Comparison of ENCODE assay signal across 22 mouse cellular contexts in genomic region chr7:132816528-132816927, GRCm38 (mm10).
"Had no signal": no experiment of that assay in that cellular context is flagged by ENCODE, and none has a peak within 500 bp of the region (broad histone marks: within the 10 kb centered on the region; RNA-seq: fewer than 3 reads in every experiment).

No protein-coding gene starts in this region.

- ATAC-seq: liver, postnatal 0 days; lung, postnatal 0 days; midbrain, embryonic 16.5 days had no signal

- H3K9me3 ChIP-seq: lung, embryonic 15.5 days; midbrain, embryonic 10.5 days; midbrain, embryonic 12.5 days; neural tube, embryonic 13.5 days; neural tube, embryonic 15.5 days; stomach, embryonic 15.5 days had no signal

- H3K27ac ChIP-seq: lung, embryonic 15.5 days; midbrain, embryonic 10.5 days; neural tube, embryonic 13.5 days; neural tube, embryonic 15.5 days; stomach, embryonic 15.5 days; stomach, postnatal 0 days had no signal

- H3K36me3 ChIP-seq: neural tube, embryonic 13.5 days; neural tube, embryonic 15.5 days; stomach, embryonic 15.5 days had no signal

- H3K4me1 ChIP-seq: stomach, embryonic 15.5 days had no signal

- H3K4me3 ChIP-seq: lung, embryonic 15.5 days; midbrain, embryonic 10.5 days; midbrain, embryonic 12.5 days; myocyte; neural tube, embryonic 13.5 days; neural tube, embryonic 15.5 days; stomach, embryonic 15.5 days had no signal

- DNase-seq: liver, postnatal 0 days; lung, adult 2 months; lung, postnatal 4 days; midbrain, embryonic 14.5 days; retina, postnatal 1 day; right cerebral cortex, adult 18-20 months; right cerebral cortex, postnatal 25 days; right cerebral cortex, postnatal 4 days; spleen, adult 18-20 months; thymus, adult 2 months; thymus, postnatal 25 days; thymus, postnatal 4 days had no signal

- H3K9ac ChIP-seq: liver, postnatal 0 days; lung, embryonic 15.5 days; midbrain, embryonic 12.5 days; neural tube, embryonic 13.5 days; neural tube, embryonic 15.5 days; stomach, embryonic 15.5 days had no signal

- H3K4me2 ChIP-seq: lung, embryonic 15.5 days; midbrain, embryonic 12.5 days; neural tube, embryonic 13.5 days; neural tube, embryonic 15.5 days; stomach, embryonic 15.5 days had no signal

- H3K27me3 ChIP-seq: lung, embryonic 15.5 days; midbrain, embryonic 12.5 days; neural tube, embryonic 13.5 days; neural tube, embryonic 15.5 days; stomach, embryonic 15.5 days had no signal
